Mouse (Mus musculus) midbrain, postnatal 0 days (tissue): ENCODE results near the gene Igfbp1. TPM values are rescaled to one million over a fixed set of nuclear protein-coding genes. Genes with fewer than 3 reads are reported as not detected.
A peak's percentile ranks its signal among the peaks of the same experiment; 100 is the strongest.

Experiments used
- ATAC-seq: fragments of 200-750 bp; cut with Nextera tagmentation; 2 replicates; pipeline ENCODE4 v1.8.0; 2017; ENCODE audit warnings: moderate number of reproducible peaks, mild to moderate bottlenecking, moderate TSS enrichment, moderate library complexity; ENCODE audit not compliant: low FRiP score
- DNase-seq: peaks from one replicate; pipeline ENCODE4 v3.0.0-alpha.2; 2015; ENCODE audit warnings: low spot score
- H3K27ac ChIP-seq: fragments of 300-500 bp; sonication (generic); 2 replicates; pipeline ENCODE4 v1.5.1; 2014; ENCODE audit warnings: low read depth, mild to moderate bottlenecking, low read length, mixed read lengths
- H3K27me3 ChIP-seq: fragments of 300-500 bp; sonication (generic); 2 replicates; pipeline ENCODE4 v1.6.1; 2014; ENCODE audit warnings: low read length, control low read depth, mixed read lengths; ENCODE audit not compliant: insufficient read depth
- H3K36me3 ChIP-seq: fragments of 300-500 bp; sonication (generic); 2 replicates; pipeline ENCODE4 v1.6.1; 2014; ENCODE audit warnings: low read length, control low read depth, mixed read lengths; ENCODE audit not compliant: insufficient read depth
- H3K4me1 ChIP-seq: fragments of 300-500 bp; sonication (generic); 2 replicates; pipeline ENCODE4 v1.6.1; 2014; ENCODE audit warnings: mild to moderate bottlenecking, control low read depth, antibody characterized with exemption, low read length, mixed read lengths; ENCODE audit not compliant: insufficient read depth
- H3K4me2 ChIP-seq: fragments of 300-500 bp; sonication (generic); 2 replicates; pipeline ENCODE4 v1.6.1; 2014; ENCODE audit warnings: low read depth, mild to moderate bottlenecking, low read length, mixed read lengths; ENCODE audit not compliant: poor library complexity, severe bottlenecking
- H3K4me3 ChIP-seq: fragments of 300-500 bp; sonication (generic); 2 replicates; pipeline ENCODE4 v1.5.1; 2014; ENCODE audit warnings: low read depth, mild to moderate bottlenecking, low read length, moderate library complexity
- H3K9ac ChIP-seq: fragments of 300-500 bp; sonication (generic); replicated peaks from 2 replicates; pipeline ENCODE4 v1.6.1; 2014; ENCODE audit warnings: mild to moderate bottlenecking, low read length, moderate library complexity, mixed read lengths; ENCODE audit not compliant: poor library complexity, severe bottlenecking
- H3K9me3 ChIP-seq: fragments of 300-500 bp; sonication (generic); 2 replicates; pipeline ENCODE4 v1.6.1; 2016; ENCODE audit warnings: low read length, control low read depth
- CTCF ChIP-seq: IDR thresholded peaks from 2 replicates; pipeline ENCODE4 v1.5.1; 2016; ENCODE audit warnings: antibody characterized with exemption, mild to moderate bottlenecking
- WGBS: fragments of 180-500 bp; shearing (Covaris S2); extraction: QIAGEN DNeasy Blood & Tissue Kit; methylation state at CpG from one replicate; pipeline ENCODE4 v1.1.7; 2014; 5-methylcytosine and 5-hydroxymethylcytosine counted together
- polyA plus RNA-seq: library from polyadenylated mRNA; unstranded; fragments of >200 nt; fragmentation: Nextera tagmentation; extraction: Ambion mirVana; gene quantifications from 2 replicates; pipeline ENCODE4 v1.2.1, GENCODE M21; 2015
- total RNA-seq: library from RNA; depleted of rRNA; stranded (reverse); fragments of >200 nt; gene quantifications from 2 replicates; pipeline ENCODE4 v1.2.3, GENCODE M21; 2014

The Igfbp1 gene
- total and polyA plus RNA-seq, 2 experiments from 2014 or later, result not detected

- Histone ChIP-seq H3K36me3 (peaks cover 23% of the 10 kb centered on the region; the same call in 1 of the 2 replicates), H3K9ac (no peak overlapping the region), H3K4me2 (no peak overlapping the region), H3K27ac (no peak overlapping the region), H3K4me3 (no peak overlapping the region), H3K4me1 (no peaks in the 10 kb centered on the region; the same call in 1 of the 2 replicates), H3K27me3 (no peaks in the 10 kb centered on the region), H3K9me3 (no peaks in the 10 kb centered on the region)
- TF ChIP-seq CTCF, result no peak
- DNase-seq (no peak), ATAC-seq (no peak)
- WGBS, result 77% methylated on average over 4 of the region's 4 CpGs
These were observed 41.2 kb upstream of the Igfbp1 start for GRCm38 (mm10) chr11:7156427-7156826.

DNA sequence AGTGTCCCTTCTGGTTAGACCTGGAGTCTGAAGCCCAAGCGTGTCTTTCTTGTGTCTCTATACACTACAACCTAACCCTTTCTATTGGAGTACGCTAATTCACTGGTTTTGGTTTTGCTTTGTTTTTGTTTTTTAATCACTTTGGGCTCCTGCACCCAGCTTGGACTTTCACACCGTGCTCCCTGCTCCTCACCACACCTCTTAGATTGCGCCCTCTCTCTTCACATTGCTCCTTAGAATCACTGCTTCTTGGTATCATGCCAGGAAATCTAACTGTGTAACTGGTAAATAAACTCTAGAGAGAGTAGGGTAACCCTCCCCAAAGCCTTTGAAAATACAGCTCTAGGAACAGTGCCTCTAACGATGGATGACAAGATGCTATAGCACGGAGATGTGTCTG is 39.4 kb upstream of the Igfbp1 start:
- Histone ChIP-seq H3K27ac (no peak overlapping the region), H3K36me3 (peaks cover 11% of the 10 kb centered on the region; the same call in 1 of the 2 replicates), H3K9ac (no peak overlapping the region), H3K9me3 (no peaks in the 10 kb centered on the region), H3K27me3 (no peaks in the 10 kb centered on the region), H3K4me1 (no peaks in the 10 kb centered on the region; the same call in 1 of the 2 replicates), H3K4me3 (no peak overlapping the region), H3K4me2 (no peak overlapping the region)
- WGBS, result 89% methylated on average over 6 of the region's 6 CpGs
- no peak for TF ChIP-seq CTCF
- DNase-seq (no peak), ATAC-seq (no peak)

GRCm38 (mm10) chr11:7160146-7160545 is 37.4 kb upstream of the Igfbp1 start:
- H3K27me3 ChIP-seq, result no peaks in the 10 kb centered on the region
- ATAC-seq (no peak), DNase-seq (peak; percentile 42)
- no peaks in the 10 kb centered on the region; the same call in 1 of the 2 replicates for H3K4me1 ChIP-seq
- no peak overlapping the region for H3K9ac ChIP-seq
- whole genome bisulfite sequencing, result 49% methylated on average over 6 of the region's 6 CpGs
- peaks cover 10% of the 10 kb centered on the region; the same call in 1 of the 2 replicates for H3K36me3 ChIP-seq
- no peak overlapping the region for H3K4me3 ChIP-seq
- no peak overlapping the region for H3K4me2 ChIP-seq
- no peak for TF ChIP-seq CTCF
- no peaks in the 10 kb centered on the region for H3K9me3 ChIP-seq
- peak overlapping the region; percentile 8; the same call in 1 of the 2 replicates for H3K27ac ChIP-seq

DNA sequence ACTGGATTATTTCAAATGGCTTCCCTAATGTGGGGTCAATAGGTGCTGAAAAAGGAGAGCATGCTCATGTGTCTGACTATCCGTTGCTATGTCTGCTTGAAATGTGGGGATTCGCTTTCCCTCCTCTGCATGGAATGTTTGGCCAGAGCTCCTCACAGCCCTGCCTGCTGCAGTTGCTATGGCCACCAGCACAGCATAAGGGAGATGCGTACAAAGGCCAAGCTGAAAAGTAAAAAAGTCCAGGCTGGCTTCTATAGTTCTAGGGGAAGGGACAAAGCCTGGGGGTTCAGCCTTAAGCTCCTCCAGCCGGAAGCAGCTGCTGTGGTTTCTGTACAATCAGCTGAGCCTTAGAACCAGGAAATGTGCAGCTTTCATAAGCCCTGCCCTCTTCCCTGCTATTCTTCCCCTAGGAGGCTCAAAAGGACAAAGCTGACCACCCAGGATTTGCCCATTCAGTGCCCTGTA is 36.9 kb upstream of the Igfbp1 start:
- Histone ChIP-seq H3K9me3 (no peaks in the 10 kb centered on the region), H3K27me3 (no peaks in the 10 kb centered on the region), H3K4me1 (no peaks in the 10 kb centered on the region; the same call in 1 of the 2 replicates), H3K27ac (peak overlapping the region; percentile 8; the same call in 1 of the 2 replicates), H3K36me3 (peaks cover 15% of the 10 kb centered on the region), H3K9ac (no peak overlapping the region), H3K4me3 (no peak overlapping the region), H3K4me2 (no peak overlapping the region)
- WGBS, result 19% methylated on average over 4 of the region's 4 CpGs
- peak; percentile 63 for DNase-seq
- no peak for TF ChIP-seq CTCF
- ATAC-seq, result peak; percentile 68

DNA sequence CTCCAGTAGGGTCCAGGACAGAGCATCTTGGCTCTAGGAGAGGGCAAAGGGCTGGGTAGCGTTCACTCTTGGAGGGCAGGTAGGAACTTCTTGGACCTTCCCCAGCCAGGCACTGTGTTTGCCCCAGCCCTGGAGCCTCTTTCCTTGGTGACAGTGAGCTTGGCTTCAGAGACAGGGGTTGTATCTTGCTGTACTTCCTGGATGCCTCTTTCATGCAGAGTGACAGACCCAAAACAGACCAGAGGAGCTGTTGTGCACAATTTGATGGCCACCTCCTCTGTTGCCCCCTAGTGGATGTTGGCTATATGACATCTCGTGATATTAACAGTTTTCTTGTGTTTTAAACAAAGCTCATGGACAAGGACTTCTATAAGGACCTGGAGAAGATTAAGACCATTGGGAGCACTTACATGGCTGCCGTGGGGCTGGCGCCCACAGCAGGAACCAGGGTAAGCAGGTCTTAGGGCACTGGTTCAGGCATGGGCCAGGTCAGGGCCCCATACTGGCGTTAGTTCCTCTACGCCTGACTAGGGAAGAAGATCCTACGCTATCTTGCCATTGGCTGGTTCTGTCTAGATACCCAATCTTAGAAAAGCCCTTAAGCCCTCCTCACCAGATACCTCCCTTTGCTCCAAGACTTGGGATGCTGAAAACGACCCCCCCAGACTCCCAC is 35.9 kb upstream of the Igfbp1 start:
- Histone ChIP-seq H3K4me3 (no peak overlapping the region), H3K9ac (no peak overlapping the region), H3K4me2 (no peak overlapping the region), H3K9me3 (no peaks in the 10 kb centered on the region), H3K4me1 (no peaks in the 10 kb centered on the region; the same call in 1 of the 2 replicates), H3K27ac (no peak overlapping the region), H3K36me3 (peaks cover 21% of the 10 kb centered on the region), H3K27me3 (no peaks in the 10 kb centered on the region)
- ATAC-seq (0 out of 2 replicates have a peak, but pooled peaks have one; percentile 29), DNase-seq (peak; percentile 70)
- peak; percentile 92 for TF ChIP-seq CTCF
- 77% methylated on average over 8 of the region's 8 CpGs for WGBS

DNA sequence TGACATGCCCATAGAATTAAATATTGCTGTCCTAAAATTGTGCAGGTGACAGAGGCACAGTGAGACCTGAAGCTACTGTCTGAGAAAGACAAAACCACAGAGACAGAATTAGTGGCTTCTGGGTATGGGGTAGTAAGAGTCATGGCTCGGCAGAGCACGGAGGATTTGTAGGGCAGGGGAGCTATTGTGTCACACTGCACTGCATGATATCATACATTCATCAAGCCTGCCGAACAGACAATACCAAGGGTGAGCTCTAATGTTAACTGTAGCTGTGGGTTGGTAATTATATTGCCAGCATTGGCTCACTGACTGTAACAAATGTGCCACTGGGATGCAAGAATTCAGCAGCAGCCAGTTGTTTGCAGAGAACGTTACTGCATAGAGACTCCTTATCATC is 33.2 kb upstream of the Igfbp1 start:
- Histone ChIP-seq H3K9ac (no peak overlapping the region), H3K4me3 (no peak overlapping the region), H3K4me2 (no peak overlapping the region), H3K4me1 (no peaks in the 10 kb centered on the region; the same call in 1 of the 2 replicates), H3K27me3 (no peaks in the 10 kb centered on the region), H3K9me3 (no peaks in the 10 kb centered on the region), H3K27ac (no peak overlapping the region), H3K36me3 (peaks cover 28% of the 10 kb centered on the region)
- 40% methylated on average over 4 of the region's 4 CpGs for WGBS
- no peak for DNase-seq
- no peak for ATAC-seq
- no peak for TF ChIP-seq CTCF
